Mouse (Mus musculus): Measurements from ENCODE around the gene Slc38a9. TPM values are rescaled to one million over a fixed set of nuclear protein-coding genes. Genes with fewer than 3 reads are reported as not detected.
A peak's percentile ranks its signal among the peaks of the same experiment; 100 is the strongest.
"Not testable (repeated sequence)": the region's sequence is repeated elsewhere in the genome, so short reads cannot be mapped to it uniquely, and the experiment has no call there.

The Slc38a9 gene
- total and polyA plus RNA-seq, 3 experiments: 13.2 to 21.3 (median 18.6) TPM

- no peak for DNase-seq
These were observed 22.8 kb downstream of the Slc38a9 start for GRCm38 (mm10) chr13:112683312-112683711.

GRCm38 (mm10) chr13:112683970-112684369 lies 23.4 kb downstream of the Slc38a9 start:
- DNase-seq: no peak

GRCm38 (mm10) chr13:112686155-112686554 lies 25.6 kb downstream of the Slc38a9 start:
- no peak for DNase-seq

GRCm38 (mm10) chr13:112692870-112693553 lies 32.5 kb downstream of the Slc38a9 start:
- no peak for DNase-seq

- no peak for DNase-seq
These were observed 35.1 kb downstream of the Slc38a9 start for GRCm38 (mm10) chr13:112695526-112696240.

- DNase-seq: no peak
These were observed 40.7 kb downstream of the Slc38a9 start for GRCm38 (mm10) chr13:112701256-112701655.

GRCm38 (mm10) chr13:112706351-112706750 lies 45.8 kb downstream of the Slc38a9 start:
- DNase-seq: no peak

GRCm38 (mm10) chr13:112720078-112720736 lies 59.7 kb downstream of the Slc38a9 start:
- no peak for DNase-seq

GRCm38 (mm10) chr13:112721946-112722729 lies 61.6 kb downstream of the Slc38a9 start:
- no peak for DNase-seq

- not testable (repeated sequence) for DNase-seq
These were observed 63.7 kb downstream of the Slc38a9 start for GRCm38 (mm10) chr13:112724260-112724659.

GRCm38 (mm10) chr13:112726002-112726401 lies 65.5 kb downstream of the Slc38a9 start:
- DNase-seq: peak; percentile 71

GRCm38 (mm10) chr13:112733311-112733710 lies 72.8 kb downstream of the Slc38a9 start:
- no peak for DNase-seq

GRCm38 (mm10) chr13:112734906-112735713 lies 74.6 kb downstream of the Slc38a9 start:
- DNase-seq: no peak

GRCm38 (mm10) chr13:112736407-112736806 lies 75.9 kb downstream of the Slc38a9 start:
- no peak for DNase-seq

GRCm38 (mm10) chr13:112737110-112737509 lies 76.6 kb downstream of the Slc38a9 start:
- no peak for DNase-seq

- no peak for DNase-seq
These were observed 77.5 kb downstream of the Slc38a9 start for GRCm38 (mm10) chr13:112738005-112738404.

GRCm38 (mm10) chr13:112740073-112740472 lies 79.5 kb downstream of the Slc38a9 start:
- DNase-seq: no peak

- DNase-seq: no peak
These were observed 81.7 kb downstream of the Slc38a9 start for GRCm38 (mm10) chr13:112742076-112742830.

- no peak for DNase-seq
These were observed 83.1 kb downstream of the Slc38a9 start for GRCm38 (mm10) chr13:112743647-112744046.

GRCm38 (mm10) chr13:112744061-112744849 lies 83.7 kb downstream of the Slc38a9 start:
- DNase-seq: no peak
